Mouse (Mus musculus): ENCODE data around the gene Pknox1.

Pknox1 gene

DNA sequence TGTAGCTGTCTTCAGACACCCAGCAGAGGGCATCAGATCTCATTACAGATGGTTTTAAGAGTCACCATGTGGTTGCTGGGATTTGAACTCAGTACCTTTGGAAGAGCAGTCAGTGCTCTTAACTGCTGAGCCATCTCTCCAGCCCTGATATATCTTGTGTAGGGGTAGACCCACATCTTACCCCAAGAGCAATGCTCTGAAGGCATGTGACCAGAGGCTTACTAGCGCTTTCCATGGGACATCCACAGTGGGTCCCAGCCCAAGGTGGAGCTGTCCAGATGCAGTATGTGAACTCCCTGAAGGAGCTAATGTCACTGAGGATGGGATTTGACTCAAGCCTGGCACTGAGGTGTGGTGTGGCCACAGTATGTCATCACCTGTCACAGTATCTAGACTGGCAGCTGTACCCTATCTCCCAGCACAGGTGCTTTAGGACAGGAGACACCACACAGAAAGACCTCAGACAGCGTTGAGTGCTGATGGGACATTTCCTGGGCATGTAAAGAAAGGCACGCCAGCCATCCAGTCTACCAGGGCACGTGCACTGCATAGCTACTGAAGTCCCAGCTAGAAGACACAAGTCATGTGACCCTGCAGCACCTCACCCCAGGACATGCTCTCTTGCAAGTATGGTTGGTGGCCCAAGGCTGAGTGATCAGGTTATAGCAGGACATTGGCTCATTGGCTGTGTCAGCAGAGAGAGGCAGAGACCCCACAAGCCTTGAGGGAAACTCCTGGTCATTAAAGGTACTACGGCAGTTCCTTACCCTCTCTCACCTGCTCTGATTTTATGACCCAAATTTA is 81.9 kb downstream of the Pknox1 start:
- no peak for DNase-seq (ENCODE audit: low read depth, low spot score)

GRCm38 (mm10) chr17:31652152-31652551 is 87.6 kb downstream of the Pknox1 start:
- DNase-seq (ENCODE audit: low read depth, low spot score), result no peak

DNA sequence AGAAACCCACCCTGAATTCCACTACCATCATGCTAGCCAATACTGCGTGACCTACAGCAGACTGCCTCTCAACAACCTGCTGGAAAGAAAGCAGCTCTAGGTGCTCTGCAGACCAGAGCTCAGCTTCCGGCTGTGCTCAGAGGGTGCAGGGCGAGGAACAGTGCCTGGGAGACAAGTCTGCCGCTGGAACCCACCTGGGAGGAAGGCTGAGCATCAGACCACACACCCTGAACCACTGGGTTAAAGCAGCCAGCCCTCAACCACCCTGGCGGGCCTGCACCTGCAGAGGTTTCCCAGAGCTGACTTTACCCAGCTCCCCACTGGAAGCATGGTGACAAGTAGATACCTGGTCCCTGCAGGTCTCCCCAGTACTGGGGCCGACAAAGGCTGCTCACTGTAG is 88.7 kb downstream of the Pknox1 start:
- DNase-seq (ENCODE audit: low read depth, low spot score), result no peak

- DNase-seq (ENCODE audit: low read depth, low spot score), result no peak
Measured at GRCm38 (mm10) chr17:31655366-31655765, 90.8 kb downstream of the Pknox1 start.

DNA sequence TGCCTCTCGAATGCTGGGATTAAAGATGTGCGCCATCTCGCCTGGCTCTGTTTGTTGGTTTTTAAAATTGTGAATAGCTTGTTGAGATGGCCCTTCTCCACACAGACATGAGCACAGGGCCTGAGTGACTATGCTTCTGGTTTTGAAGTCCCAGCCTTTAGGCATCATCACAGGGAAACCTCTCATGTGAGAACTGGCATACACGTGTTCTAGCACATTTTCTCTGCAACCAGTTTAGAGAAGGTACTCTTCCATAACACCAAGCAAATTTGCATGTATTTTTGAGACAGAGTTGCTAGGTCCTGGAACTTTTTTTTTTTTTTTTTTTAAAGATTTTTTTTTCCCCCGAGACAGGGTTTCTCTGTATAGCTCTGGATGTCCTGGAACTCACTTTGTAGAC is 92.1 kb downstream of the Pknox1 start:
- DNase-seq (ENCODE audit: low read depth, low spot score), result no peak

All from retina, adult 2 months (tissue).